In genomic region chr16:11343292-11343815, GRCm38 (mm10) we compare ENCODE assay signal across 9 mouse cellular contexts. TPM values are rescaled to one million over a fixed set of nuclear protein-coding genes. Genes with fewer than 3 reads are reported as not detected.
DNase-seq lines count a peak whose midpoint lies in the region; ATAC-seq and TF ChIP-seq lines count a peak whose summit lies in the region.
"Had no signal": no experiment of that assay in that cellular context is flagged by ENCODE, and none has a peak within 500 bp of the region (broad histone marks: within the 10 kb centered on the region; RNA-seq: fewer than 3 reads in every experiment).

No protein-coding gene starts in this region.

- no peaks in the 10 kb centered on the region for H3K27me3 ChIP-seq in heart, embryonic 11.5 days (ENCODE audit: control insufficient read depth, insufficient read depth, low read length)
- no peaks in the 10 kb centered on the region for H3K27me3 ChIP-seq in midbrain, embryonic 13.5 days

- no peak overlapping the region for H3K27ac ChIP-seq in heart, embryonic 11.5 days (ENCODE audit: low read depth, low read length)
- peak overlapping the region; percentile 95 for H3K27ac ChIP-seq in bone marrow macrophage, adult 2 months (ENCODE audit: insufficient read depth, low read depth, low read length)
- no peak overlapping the region for H3K27ac ChIP-seq in midbrain, embryonic 13.5 days

- no peak for TF ChIP-seq CTCF in bone marrow macrophage, adult 2 months (IDR thresholded peaks at IDR 0.05; ENCODE audit: low read depth, low read length)

- DNase-seq in heart, adult 11 months: peak; percentile 98
- peak; percentile 67 for DNase-seq in lung, postnatal 36 days
- no peak for DNase-seq in cerebellum, adult 9-10 months
- no peak for DNase-seq in thymus, postnatal 14 days

- H3K4me2 ChIP-seq in heart, embryonic 11.5 days: no peak overlapping the region
- H3K4me2 ChIP-seq in midbrain, embryonic 13.5 days (replicated peaks): no peak overlapping the region

- H3K9ac ChIP-seq in heart, embryonic 11.5 days (ENCODE audit: low read depth, low read length): no peak overlapping the region
- H3K9ac ChIP-seq in midbrain, embryonic 13.5 days (replicated peaks): no peak overlapping the region

- 0 out of 2 replicates have a peak, but pooled peaks cover 2% of the 10 kb centered on the region for H3K4me1 ChIP-seq in heart, embryonic 11.5 days (ENCODE audit: control insufficient read depth, insufficient read depth, low read length)
- peaks cover 46% of the 10 kb centered on the region for H3K4me1 ChIP-seq in bone marrow macrophage, adult 2 months (ENCODE audit: control insufficient read depth, insufficient read depth, low read length)
- H3K4me1 ChIP-seq in midbrain, embryonic 13.5 days (replicated peaks): no peaks in the 10 kb centered on the region

- H3K9me3 ChIP-seq in heart, embryonic 11.5 days (replicated peaks; ENCODE audit: control insufficient read depth, low read length): no peaks in the 10 kb centered on the region
- H3K9me3 ChIP-seq in midbrain, embryonic 13.5 days: no peaks in the 10 kb centered on the region

- no peak for TF ChIP-seq POLR2A in bone marrow macrophage, adult 2 months (IDR thresholded peaks at IDR 0.05; ENCODE audit: borderline replicate concordance, low read depth, low read length)

- 36% methylated on average over 4 of the region's 4 CpGs for WGBS in heart, embryonic 11.5 days (ENCODE audit: insufficient replicate concordance)
- 83% methylated on average over 4 of the region's 4 CpGs for WGBS in midbrain, embryonic 13.5 days

- H3K4me3 ChIP-seq in heart, embryonic 11.5 days (ENCODE audit: low read depth, low read length): no peak overlapping the region
- no peak overlapping the region for H3K4me3 ChIP-seq in bone marrow macrophage, adult 2 months (ENCODE audit: insufficient read depth, low read length)
- no peak overlapping the region for H3K4me3 ChIP-seq in midbrain, embryonic 13.5 days (replicated peaks)

- no peak for ATAC-seq in heart, embryonic 11.5 days (replicated peaks; ENCODE audit: insufficient number of reproducible peaks, low FRiP score, low TSS enrichment)
- peak; percentile 87 to 89 for ATAC-seq in hematopoietic stem cell, adult 5-6 weeks (replicated peaks in 1 of 2; ENCODE audit: insufficient read depth in 1 of 2, low FRiP score in 2 of 2, low TSS enrichment in 1 of 2, low read depth in 1 of 2, poor library complexity in 2 of 2, severe bottlenecking in 2 of 2)
- ATAC-seq in midbrain, embryonic 13.5 days: no peak

- H3K36me3 ChIP-seq in heart, embryonic 11.5 days (ENCODE audit: control insufficient read depth, insufficient read depth, low read length): no peaks in the 10 kb centered on the region
- peaks cover 7% of the 10 kb centered on the region; the same call in 1 of the 2 replicates for H3K36me3 ChIP-seq in midbrain, embryonic 13.5 days

RNA-seq across cellular contexts. Expression of gene Snx29, which starts 20.6 kb away (rescaled TPM):
- 7.1 and 8.2 TPM in 2 replicates for polyA plus RNA-seq in heart, embryonic 11.5 days (2014; fragmentation: Nextera tagmentation; extraction: Ambion mirVana)
- 24.3 and 27.7 TPM in 2 replicates for polyA plus RNA-seq in bone marrow macrophage, adult 2 months (2012; ENCODE audit: insufficient read depth, insufficient read length, missing spikeins)
- total RNA-seq in hematopoietic stem cell, adult 5-6 weeks (2017): 22.8 and 25.7 TPM in 2 replicates
- polyA plus RNA-seq in midbrain, embryonic 13.5 days (2015; fragmentation: Nextera tagmentation; extraction: Ambion mirVana): 19.6 and 21.7 TPM in 2 replicates

RNA-seq across cellular contexts. Expression of gene Tnfrsf17, which starts 29.7 kb away (rescaled TPM):
- polyA plus RNA-seq in heart, embryonic 11.5 days (2014; fragmentation: Nextera tagmentation; extraction: Ambion mirVana): not detected in 2 replicates
- polyA plus RNA-seq in bone marrow macrophage, adult 2 months (2012; ENCODE audit: insufficient read depth, insufficient read length, missing spikeins): 1.1 and 1.3 TPM in 2 replicates
- total RNA-seq in hematopoietic stem cell, adult 5-6 weeks (2017): 0.44 TPM in 1 of 2 replicates, not detected in the other
- polyA plus RNA-seq in midbrain, embryonic 13.5 days (2015; fragmentation: Nextera tagmentation; extraction: Ambion mirVana): 0.27 TPM in 1 of 2 replicates, not detected in the other
- total RNA-seq: layer of hippocampus, postnatal 25 days had no signal

Comparison
In these comparisons a context has a peak if more than half of its experiments do, and no peak if none do; other contexts are left out.
1. DNase-seq: peak in heart, adult 11 months (single experiment) and lung, postnatal 36 days (single experiment); none in cerebellum, adult 9-10 months (single experiment) and thymus, postnatal 14 days (single experiment).
2. ATAC-seq: peak in hematopoietic stem cell, adult 5-6 weeks (2 of 2); none in heart, embryonic 11.5 days (single experiment) and midbrain, embryonic 13.5 days (single experiment).